Mouse (Mus musculus) cortical plate, adult 2 months (tissue): ENCODE data around the gene Pnpla5.

Experiments
- CTCF ChIP-seq: fragments of 200-500 bp; IDR thresholded peaks from 2 replicates; pipeline ENCODE4 v1.5.1; 2011; ENCODE audit warnings: mild to moderate bottlenecking, control low read depth, low read length; ENCODE audit not compliant: insufficient read depth; ENCODE audit errors: extremely low read depth
- POLR2A ChIP-seq: fragments of 200-500 bp; IDR thresholded peaks from 2 replicates; pipeline ENCODE4 v1.6.1; 2011; ENCODE audit warnings: mild to moderate bottlenecking, low read length, control low read depth; ENCODE audit not compliant: insufficient read depth; ENCODE audit errors: extremely low read depth

DNA sequence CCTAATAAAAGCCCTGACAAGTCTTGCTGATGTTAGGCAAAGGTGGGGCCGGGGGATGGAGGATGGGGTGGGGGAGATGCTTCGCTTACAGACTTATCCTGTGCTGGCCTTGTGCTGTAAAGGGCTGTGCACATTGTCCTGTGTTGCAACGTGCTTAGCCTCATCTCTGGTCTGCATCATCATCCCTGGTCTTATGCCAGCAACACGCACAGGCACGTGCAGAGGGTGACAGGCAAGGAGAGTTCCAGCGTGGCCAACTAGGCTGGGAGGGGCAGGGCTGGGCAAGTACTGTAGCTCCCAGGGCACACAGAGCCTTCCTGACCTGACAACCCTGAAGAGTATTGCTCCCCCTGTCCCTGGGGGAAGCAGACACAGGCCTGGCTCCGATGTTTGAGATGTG, 1.9 kb downstream of the Pnpla5 start:
- TF ChIP-seq POLR2A, result no peak
- TF ChIP-seq CTCF, result no peak
